Mouse (Mus musculus) forebrain, postnatal 0 days (tissue): Measurements from ENCODE around the gene Wdr92. TPM values are rescaled to one million over a fixed set of nuclear protein-coding genes. Genes with fewer than 3 reads are reported as not detected.
A peak's percentile ranks its signal among the peaks of the same experiment; 100 is the strongest.
"Not testable (repeated sequence)": the region's sequence is repeated elsewhere in the genome, so short reads cannot be mapped to it uniquely, and the experiment has no call there.

Experiments used
- ATAC-seq: fragments of 200-750 bp; cut with Nextera tagmentation; 2 replicates; pipeline ENCODE4 v1.8.0; 2017; ENCODE audit warnings: mild to moderate bottlenecking, moderate library complexity
- DNase-seq: peaks from one replicate; pipeline ENCODE4 v3.0.0-alpha.2; 2015
- H3K27ac ChIP-seq: fragments of 300-500 bp; sonication (generic); 2 replicates; pipeline ENCODE4 v1.5.1; 2014; ENCODE audit warnings: low read depth, mild to moderate bottlenecking, antibody characterized with exemption, low read length, moderate library complexity, mixed read lengths
- H3K27me3 ChIP-seq: fragments of 300-500 bp; sonication (generic); 2 replicates; pipeline ENCODE4 v1.6.1; 2014; ENCODE audit warnings: mild to moderate bottlenecking, low read length, mixed read lengths; ENCODE audit not compliant: insufficient read depth
- H3K36me3 ChIP-seq: fragments of 300-500 bp; sonication (generic); 2 replicates; pipeline ENCODE4 v1.6.1; 2014; ENCODE audit warnings: mild to moderate bottlenecking, moderate library complexity; ENCODE audit not compliant: insufficient read depth
- H3K4me1 ChIP-seq: fragments of 300-500 bp; sonication (generic); 2 replicates; pipeline ENCODE4 v1.6.1; 2014; ENCODE audit warnings: antibody characterized with exemption; ENCODE audit not compliant: insufficient read depth
- H3K4me2 ChIP-seq: fragments of 300-500 bp; sonication (generic); 2 replicates; pipeline ENCODE4 v1.6.1; 2014; ENCODE audit warnings: low read depth, mild to moderate bottlenecking, moderate library complexity
- H3K4me3 ChIP-seq: fragments of 300-500 bp; sonication (generic); 2 replicates; pipeline ENCODE4 v1.5.1; 2014; ENCODE audit warnings: low read depth, low read length, mixed read lengths
- H3K9ac ChIP-seq: fragments of 300-500 bp; sonication (generic); 2 replicates; pipeline ENCODE4 v1.6.1; 2014; ENCODE audit warnings: mild to moderate bottlenecking
- H3K9me3 ChIP-seq: fragments of 300-500 bp; sonication (generic); 2 replicates; pipeline ENCODE4 v1.6.1; 2016; ENCODE audit warnings: low read length
- CTCF ChIP-seq: sonication (generic); IDR thresholded peaks from 2 replicates; pipeline ENCODE4 v1.5.1; 2016; ENCODE audit warnings: antibody characterized with exemption, control low read depth, low read depth
- WGBS: fragments of 180-500 bp; shearing (Covaris S2); extraction: QIAGEN DNeasy Blood & Tissue Kit; methylation state at CpG from one replicate; pipeline ENCODE4 v1.1.7; 2014; 5-methylcytosine and 5-hydroxymethylcytosine counted together
- polyA plus RNA-seq: library from polyadenylated mRNA; unstranded; fragments of >200 nt; fragmentation: Nextera tagmentation; extraction: Ambion mirVana; gene quantifications from 2 replicates; pipeline ENCODE4 v1.2.1, GENCODE M21; 2015
- total RNA-seq: library from RNA; depleted of rRNA; stranded (reverse); fragments of >200 nt; gene quantifications from 2 replicates; pipeline ENCODE4 v1.2.3, GENCODE M21; 2014

The Wdr92 gene
- total and polyA plus RNA-seq, 2 experiments from 2014 or later = 11.9 to 13.0 TPM

DNA sequence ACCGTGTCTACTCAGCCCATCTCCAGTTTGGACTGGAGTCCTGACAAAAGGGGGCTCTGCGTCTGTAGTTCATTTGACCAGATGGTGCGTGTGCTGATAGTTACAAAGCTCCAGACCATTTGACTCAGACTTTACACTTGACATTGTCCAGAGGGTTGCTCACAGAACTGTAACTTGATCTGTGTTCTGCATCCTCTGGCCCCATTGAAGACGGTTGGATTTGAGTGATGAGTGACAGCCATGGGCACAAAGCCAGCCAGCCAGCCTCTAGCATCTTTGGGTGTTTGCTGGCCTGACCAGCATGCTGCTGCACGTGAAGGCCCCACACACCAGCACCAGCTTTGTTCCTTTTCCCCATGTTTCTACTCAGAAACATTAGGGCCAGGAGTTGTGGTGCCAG, 50.9 kb downstream of the Wdr92 start:
- H3K9me3 ChIP-seq = no peaks in the 10 kb centered on the region
- DNase-seq = no peak
- no peak overlapping the region for H3K4me3 ChIP-seq

DNA sequence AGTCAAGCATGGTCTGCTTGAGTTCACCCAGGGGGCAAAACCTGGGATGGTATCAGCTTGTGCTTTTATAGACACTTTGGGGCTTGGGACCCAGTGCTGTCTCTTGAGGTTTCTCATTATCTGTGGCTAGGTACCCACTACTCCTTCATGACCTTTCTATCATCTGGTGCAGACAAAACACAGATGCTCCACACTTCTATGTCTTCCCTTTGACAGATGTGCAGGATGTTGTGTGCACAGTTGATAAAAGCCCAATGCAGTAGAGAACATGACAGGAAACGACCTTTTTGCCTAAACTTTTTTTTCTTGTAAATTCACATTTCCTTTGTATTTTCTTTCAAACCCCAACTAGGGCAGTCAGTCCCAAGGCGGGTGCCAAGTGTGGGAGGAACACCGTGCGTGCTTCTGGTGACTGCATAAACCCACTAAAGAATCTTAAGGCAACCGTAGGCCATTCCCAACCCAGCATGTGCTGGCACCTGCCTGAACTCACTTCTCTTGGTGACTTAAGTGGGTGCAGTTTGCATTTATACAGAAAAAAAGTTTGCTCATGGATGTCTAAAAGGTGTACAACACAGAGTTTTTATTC, 54.6 kb downstream of the Wdr92 start:
- no peaks in the 10 kb centered on the region for H3K27me3 ChIP-seq
- H3K27ac ChIP-seq = no peak overlapping the region
- no peak overlapping the region for H3K9ac ChIP-seq
- H3K36me3 ChIP-seq = peaks cover 9% of the 10 kb centered on the region; the same call in 1 of the 2 replicates
- no peaks in the 10 kb centered on the region for H3K9me3 ChIP-seq
- no peak for TF ChIP-seq CTCF
- ATAC-seq (no peak), DNase-seq (no peak)
- no peak overlapping the region for H3K4me3 ChIP-seq
- WGBS = 85% methylated on average over 5 of the region's 5 CpGs
- no peaks in the 10 kb centered on the region for H3K4me1 ChIP-seq
- no peak overlapping the region for H3K4me2 ChIP-seq

More for the DNA sequence above, 50.9 kb downstream of the Wdr92 start:
- WGBS = 68% methylated on average over 5 of the region's 5 CpGs
- no peak for ATAC-seq
- Histone ChIP-seq H3K27ac (no peak overlapping the region), H3K36me3 (peaks cover 24% of the 10 kb centered on the region), H3K27me3 (no peaks in the 10 kb centered on the region), H3K4me2 (no peak overlapping the region), H3K4me1 (no peaks in the 10 kb centered on the region), H3K9ac (no peak overlapping the region)
- no peak for TF ChIP-seq CTCF

DNA sequence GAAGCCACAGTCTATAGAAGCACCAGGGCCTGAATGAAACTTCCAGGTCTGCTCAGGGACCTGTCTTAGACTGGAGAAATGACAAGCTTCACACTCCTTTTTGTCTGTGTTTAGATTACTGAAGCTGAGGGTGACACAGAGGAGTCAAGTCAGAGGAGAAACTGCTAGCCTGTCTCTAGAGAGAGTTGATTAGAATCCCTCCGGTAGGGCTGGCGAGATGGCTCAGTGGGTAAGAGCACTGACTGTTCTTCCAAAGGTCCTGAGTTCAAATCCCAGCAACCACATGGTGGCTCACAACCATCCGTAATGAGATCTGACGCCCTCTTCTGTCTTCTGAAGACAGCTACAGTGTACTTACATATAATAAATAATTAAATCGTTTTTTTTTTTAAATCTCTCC, 56.7 kb downstream of the Wdr92 start:
- not testable (repeated sequence) for H3K9me3 ChIP-seq, H3K27ac ChIP-seq, H3K9ac ChIP-seq, H3K27me3 ChIP-seq, ATAC-seq, H3K4me3 ChIP-seq, H3K36me3 ChIP-seq, H3K4me2 ChIP-seq, H3K4me1 ChIP-seq, DNase-seq
- WGBS = 95% methylated on average over 5 of the region's 5 CpGs

DNA sequence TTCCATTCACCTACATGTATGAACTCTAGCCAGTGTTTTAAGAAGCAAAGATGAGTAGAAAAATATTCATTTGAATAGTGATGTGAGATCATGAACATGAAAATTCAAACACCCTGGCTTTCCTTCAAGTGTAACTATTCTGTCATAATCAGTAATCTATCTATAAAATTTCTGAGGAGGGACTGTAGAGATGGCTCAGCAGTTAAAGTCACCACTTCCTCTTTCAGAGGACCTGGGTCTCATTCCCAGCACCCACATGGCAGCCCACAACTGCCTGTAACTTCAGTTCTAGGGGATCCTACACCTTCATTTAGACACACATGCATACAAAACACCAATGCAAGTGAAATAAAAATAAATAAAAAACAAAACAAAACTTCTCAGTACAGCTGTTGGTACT, 66.8 kb downstream of the Wdr92 start:
- no peak overlapping the region for H3K9ac ChIP-seq
- no peak for DNase-seq
- no peaks in the 10 kb centered on the region for H3K9me3 ChIP-seq
- no peak overlapping the region for H3K4me2 ChIP-seq
- H3K36me3 ChIP-seq = no peaks in the 10 kb centered on the region
- ATAC-seq = no peak
- no peak overlapping the region for H3K27ac ChIP-seq
- H3K4me1 ChIP-seq = no peaks in the 10 kb centered on the region
- TF ChIP-seq CTCF = no peak
- no peaks in the 10 kb centered on the region for H3K27me3 ChIP-seq
- no peak overlapping the region for H3K4me3 ChIP-seq

DNA sequence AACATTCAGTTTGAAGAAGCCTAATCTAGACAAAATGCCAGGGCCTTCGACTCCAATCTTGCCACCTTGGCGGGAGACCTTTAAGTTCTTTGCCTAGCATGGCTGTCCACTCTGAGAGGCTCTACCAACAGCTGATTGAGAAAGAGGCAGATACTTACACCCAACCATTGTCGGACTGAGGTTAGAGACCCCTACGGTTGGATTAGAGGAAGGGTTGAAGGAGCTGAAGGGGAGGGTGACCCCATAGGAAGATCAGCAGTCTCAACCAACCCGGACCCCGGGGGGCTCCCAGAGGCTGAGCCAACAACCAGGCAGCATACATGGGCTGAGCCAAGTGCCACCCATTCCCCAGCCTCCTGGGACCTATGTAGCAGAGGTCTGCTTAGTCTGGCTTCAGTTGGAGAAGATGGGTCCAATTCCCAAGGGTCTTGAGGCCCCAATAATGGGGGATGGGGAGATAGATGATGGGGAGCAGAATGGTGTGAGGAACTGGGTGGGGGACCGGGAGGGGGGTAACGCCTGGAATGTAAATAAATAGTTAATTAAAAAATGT, 75.0 kb downstream of the Wdr92 start:
- 58% methylated on average over 8 of the region's 8 CpGs for WGBS

DNA sequence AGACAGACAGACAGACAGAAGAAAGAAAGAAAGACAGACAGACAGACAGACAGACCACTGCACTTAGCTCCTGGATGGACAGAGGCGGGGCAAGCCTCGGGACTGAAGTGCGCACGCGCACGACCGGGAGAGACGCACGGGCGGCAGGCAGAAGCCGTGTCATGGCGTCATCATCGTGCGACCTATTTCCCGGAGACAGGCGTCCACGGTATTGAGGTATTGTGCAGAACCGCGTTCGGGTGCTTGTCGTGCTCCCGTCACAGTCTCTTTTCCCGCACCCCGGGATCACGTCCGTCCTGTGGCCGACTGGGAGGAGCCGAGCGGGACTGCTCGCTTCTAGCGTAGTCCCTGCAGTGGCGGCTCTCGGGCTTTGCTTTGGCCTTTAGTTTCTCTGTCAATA, 75.5 kb downstream of the Wdr92 start, which contains the start of gene C1d:
Gene C1d (plus strand): TSS at position 137 of the 400 bp plus-strand sequence.
- peaks cover 9% of the 10 kb centered on the region; the same call in 1 of the 2 replicates for H3K4me1 ChIP-seq
- peak within 1 kb of the TSS; percentile 64 for H3K4me2 ChIP-seq
- H3K9me3 ChIP-seq = no peaks in the 10 kb centered on the region
- under 1% methylated on average over 33 of the region's 33 CpGs for WGBS
- peak within 1 kb of the TSS; percentile 96 for H3K4me3 ChIP-seq
- no peaks in the 10 kb centered on the region for H3K36me3 ChIP-seq
- H3K27ac ChIP-seq = peak within 1 kb of the TSS; percentile 94
- no peaks in the 10 kb centered on the region for H3K27me3 ChIP-seq
- peak within 1 kb of the TSS; percentile 93 for H3K9ac ChIP-seq
- ATAC-seq (peak; percentile 96), DNase-seq (peak; percentile 98)
- TF ChIP-seq CTCF = no peak

More for the DNA sequence above, 75.0 kb downstream of the Wdr92 start:
- peak overlapping the region; percentile 93 for H3K9ac ChIP-seq
- no peak for DNase-seq
- H3K36me3 ChIP-seq = no peaks in the 10 kb centered on the region
- H3K4me3 ChIP-seq = peak overlapping the region; percentile 96
- H3K9me3 ChIP-seq = no peaks in the 10 kb centered on the region
- peak overlapping the region; percentile 64 for H3K4me2 ChIP-seq
- H3K27ac ChIP-seq = peak overlapping the region; percentile 94
- ATAC-seq = peak; percentile 61
- H3K27me3 ChIP-seq = no peaks in the 10 kb centered on the region
- peaks cover 9% of the 10 kb centered on the region; the same call in 1 of the 2 replicates for H3K4me1 ChIP-seq
- no peak for TF ChIP-seq CTCF

DNA sequence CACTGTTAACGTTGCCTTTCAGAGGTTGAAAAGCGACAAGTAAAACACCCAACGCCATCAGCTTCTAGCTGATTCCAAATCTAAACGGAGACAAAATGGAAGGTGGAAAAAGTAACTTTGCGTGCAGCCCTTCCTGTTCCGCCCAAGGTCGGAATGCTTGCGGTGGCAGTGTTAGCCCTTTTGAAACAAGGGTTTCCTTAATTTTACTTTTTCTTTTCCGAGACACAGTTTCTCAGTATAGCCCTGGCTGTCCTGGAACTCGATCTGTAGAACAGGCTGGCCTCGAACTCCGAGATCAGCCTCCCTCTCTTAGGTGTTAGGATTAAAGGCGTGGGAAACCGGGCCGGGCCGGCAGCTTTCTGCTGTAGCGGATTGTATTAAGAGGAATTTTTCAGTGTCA, 76.0 kb downstream of the Wdr92 start:
- Histone ChIP-seq H3K9me3 (no peaks in the 10 kb centered on the region), H3K4me3 (peak overlapping the region; percentile 96), H3K4me1 (peaks cover 9% of the 10 kb centered on the region; the same call in 1 of the 2 replicates), H3K36me3 (no peaks in the 10 kb centered on the region), H3K27me3 (no peaks in the 10 kb centered on the region), H3K27ac (peak overlapping the region; percentile 94), H3K4me2 (peak overlapping the region; percentile 64), H3K9ac (peak overlapping the region; percentile 93)
- DNase-seq (no peak), ATAC-seq (peak; percentile 25)
- 1% methylated on average over 17 of the region's 17 CpGs for WGBS
- no peak for TF ChIP-seq CTCF
